Mouse (Mus musculus) embryonic facial prominence, embryonic 14.5 days (tissue): ENCODE data around the gene Vti1a. TPM values are rescaled to one million over a fixed set of nuclear protein-coding genes. Genes with fewer than 3 reads are reported as not detected.

ENCODE experiments used
- ATAC-seq: fragments of 200-750 bp; cut with Nextera tagmentation; 2 replicates; pipeline ENCODE4 v1.8.0; 2017; ENCODE audit warnings: low read depth, moderate number of reproducible peaks, moderate TSS enrichment
- DNase-seq: peaks from one replicate; pipeline ENCODE4 v3.0.0-alpha.2; 2015; ENCODE audit warnings: low spot score
- H3K27ac ChIP-seq: fragments of 300-500 bp; sonication (generic); replicated peaks from 2 replicates; pipeline ENCODE4 v1.5.1; 2014; ENCODE audit warnings: low read depth, mild to moderate bottlenecking, low read length, moderate library complexity
- H3K27me3 ChIP-seq: fragments of 300-500 bp; sonication (generic); replicated peaks from 2 replicates; pipeline ENCODE4 v1.6.1; 2014; ENCODE audit warnings: low read length; ENCODE audit not compliant: control insufficient read depth, insufficient read depth
- H3K36me3 ChIP-seq: fragments of 300-500 bp; sonication (generic); 2 replicates; pipeline ENCODE4 v1.6.1; 2014; ENCODE audit warnings: low read length, mixed read lengths; ENCODE audit not compliant: control insufficient read depth, insufficient read depth
- H3K4me1 ChIP-seq: fragments of 300-500 bp; sonication (generic); 2 replicates; pipeline ENCODE4 v1.6.1; 2014; ENCODE audit warnings: antibody characterized with exemption, low read length; ENCODE audit not compliant: control insufficient read depth, insufficient read depth
- H3K4me2 ChIP-seq: fragments of 300-500 bp; sonication (generic); 2 replicates; pipeline ENCODE4 v1.6.1; 2014; ENCODE audit warnings: low read depth, mild to moderate bottlenecking, low read length, moderate library complexity, mixed read lengths
- H3K4me3 ChIP-seq: fragments of 300-500 bp; sonication (generic); 2 replicates; pipeline ENCODE4 v1.5.1; 2014; ENCODE audit warnings: low read depth, mild to moderate bottlenecking, low read length
- H3K9ac ChIP-seq: fragments of 300-500 bp; sonication (generic); 2 replicates; pipeline ENCODE4 v1.6.1; 2014; ENCODE audit warnings: low read depth, mild to moderate bottlenecking, low read length, moderate library complexity, mixed read lengths
- H3K9me3 ChIP-seq: fragments of 300-500 bp; sonication (generic); 2 replicates; pipeline ENCODE4 v1.6.1; 2016; ENCODE audit warnings: low read length; ENCODE audit not compliant: control insufficient read depth
- WGBS: fragments of 180-500 bp; shearing (Covaris S2); extraction: QIAGEN DNeasy Blood & Tissue Kit; methylation state at CpG from one replicate; pipeline ENCODE4 v1.1.7; 2014; 5-methylcytosine and 5-hydroxymethylcytosine counted together
- polyA plus RNA-seq: library from polyadenylated mRNA; unstranded; fragments of >200 nt; fragmentation: Nextera tagmentation; extraction: Ambion mirVana; gene quantifications from 2 replicates; pipeline ENCODE4 v1.2.1, GENCODE M21; 2014

The Vti1a gene
- polyA plus RNA-seq, 1 experiment from 2014 or later: 17.0 TPM

GRCm38 (mm10) chr19:55616276-55616675 is 300.2 kb downstream of the Vti1a start:
- Histone ChIP-seq H3K9me3 (no peaks in the 10 kb centered on the region), H3K27me3 (no peaks in the 10 kb centered on the region), H3K4me3 (no peak overlapping the region), H3K4me2 (no peak overlapping the region), H3K27ac (no peak overlapping the region), H3K4me1 (peaks cover 13% of the 10 kb centered on the region; the same call in 1 of the 2 replicates), H3K36me3 (no peaks in the 10 kb centered on the region), H3K9ac (no peak overlapping the region)
- DNase-seq (no peak), ATAC-seq (no peak)
- 80% methylated on average over 7 of the region's 7 CpGs for WGBS

DNA sequence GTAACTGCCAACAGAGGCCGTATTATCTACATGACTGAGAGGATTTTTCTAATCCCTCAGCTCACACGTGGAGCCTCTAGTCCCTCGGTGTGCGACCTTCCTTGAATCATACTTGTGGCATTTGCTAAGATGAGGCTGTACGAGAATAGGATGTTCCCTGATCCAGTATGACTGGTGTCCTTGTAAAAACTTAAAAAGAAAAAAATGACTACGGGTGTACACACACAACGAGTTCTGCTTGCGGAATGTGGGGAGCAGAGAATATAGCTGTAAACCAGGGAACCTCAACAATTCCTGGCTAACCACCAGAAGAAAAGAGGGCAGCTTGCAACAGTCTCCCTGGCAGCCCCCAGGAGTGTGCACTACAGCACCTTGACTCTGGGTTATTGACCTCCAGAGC is 300.8 kb downstream of the Vti1a start:
- WGBS: 69% methylated on average over 8 of the region's 8 CpGs
- ATAC-seq: no peak
- no peaks in the 10 kb centered on the region for H3K36me3 ChIP-seq
- H3K27ac ChIP-seq: no peak overlapping the region
- no peak for DNase-seq
- H3K4me3 ChIP-seq: no peak overlapping the region
- H3K9me3 ChIP-seq: no peaks in the 10 kb centered on the region
- no peak overlapping the region for H3K9ac ChIP-seq
- H3K4me2 ChIP-seq: no peak overlapping the region
- H3K4me1 ChIP-seq: peaks cover 13% of the 10 kb centered on the region; the same call in 1 of the 2 replicates
- H3K27me3 ChIP-seq: no peaks in the 10 kb centered on the region

GRCm38 (mm10) chr19:55618546-55618945 is 302.5 kb downstream of the Vti1a start:
- H3K27me3 ChIP-seq: no peaks in the 10 kb centered on the region
- 95% methylated on average over 7 of the region's 7 CpGs for WGBS
- H3K4me2 ChIP-seq: no peak overlapping the region
- DNase-seq (no peak), ATAC-seq (no peak)
- H3K27ac ChIP-seq: no peak overlapping the region
- no peak overlapping the region for H3K9ac ChIP-seq
- peaks cover 13% of the 10 kb centered on the region; the same call in 1 of the 2 replicates for H3K4me1 ChIP-seq
- no peaks in the 10 kb centered on the region for H3K9me3 ChIP-seq
- no peaks in the 10 kb centered on the region for H3K36me3 ChIP-seq
- no peak overlapping the region for H3K4me3 ChIP-seq

DNA sequence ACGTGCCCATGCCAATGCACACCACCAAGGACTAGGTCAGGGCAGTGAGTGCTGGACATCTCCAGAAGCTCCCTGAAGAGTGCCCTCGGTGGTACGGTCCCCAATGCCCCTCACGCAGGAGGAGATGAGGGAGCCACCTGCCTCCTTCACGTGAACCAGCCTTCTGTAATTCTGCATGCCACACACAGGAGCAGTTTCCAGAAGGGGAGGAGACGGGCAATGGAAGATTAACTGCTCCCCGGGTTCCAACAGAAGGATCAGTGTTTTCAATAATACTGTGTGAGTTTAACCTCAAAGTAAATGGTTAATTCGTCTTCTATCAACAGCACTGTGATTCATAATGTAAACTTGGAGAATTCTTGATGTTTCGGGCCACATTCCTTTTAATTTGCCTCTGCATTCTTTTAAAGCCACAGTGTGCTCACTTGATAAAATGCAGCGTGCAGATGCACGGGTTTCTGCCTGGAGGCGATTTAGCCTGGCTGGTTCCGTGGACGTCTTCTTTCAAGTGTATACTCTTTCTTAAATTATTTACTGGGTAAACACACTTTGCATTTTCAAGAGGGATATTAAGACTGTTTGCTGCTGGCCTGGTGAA is 304.4 kb downstream of the Vti1a start:
- H3K9me3 ChIP-seq: no peaks in the 10 kb centered on the region
- no peaks in the 10 kb centered on the region for H3K27me3 ChIP-seq
- H3K27ac ChIP-seq: no peak overlapping the region
- peak; percentile 26; the same call in 1 of the 2 replicates for ATAC-seq
- peaks cover 13% of the 10 kb centered on the region; the same call in 1 of the 2 replicates for H3K4me1 ChIP-seq
- no peak overlapping the region for H3K9ac ChIP-seq
- 20% methylated on average over 14 of the region's 14 CpGs for WGBS
- H3K4me2 ChIP-seq: no peak overlapping the region
- no peak overlapping the region for H3K4me3 ChIP-seq
- no peaks in the 10 kb centered on the region for H3K36me3 ChIP-seq
- peak; percentile 76 for DNase-seq

GRCm38 (mm10) chr19:55621011-55621625 is 305.0 kb downstream of the Vti1a start:
- Histone ChIP-seq H3K9ac (no peak overlapping the region), H3K9me3 (no peaks in the 10 kb centered on the region)
- no peak for ATAC-seq

GRCm38 (mm10) chr19:55622821-55623220 is 306.7 kb downstream of the Vti1a start:
- Histone ChIP-seq H3K4me1 (peaks cover 13% of the 10 kb centered on the region; the same call in 1 of the 2 replicates), H3K4me2 (no peak overlapping the region), H3K27me3 (no peaks in the 10 kb centered on the region), H3K9ac (no peak overlapping the region), H3K36me3 (no peaks in the 10 kb centered on the region), H3K27ac (no peak overlapping the region), H3K9me3 (no peaks in the 10 kb centered on the region), H3K4me3 (no peak overlapping the region)
- ATAC-seq (no peak), DNase-seq (no peak)
- 81% methylated on average over 18 of the region's 18 CpGs for WGBS

More at GRCm38 (mm10) chr19:55621011-55621625, 305.0 kb downstream of the Vti1a start:
- H3K27ac ChIP-seq: 0 out of 2 replicates have a peak overlapping the region, but pooled peaks have one; percentile 17
- DNase-seq: no peak
- no peak overlapping the region for H3K4me3 ChIP-seq
- H3K27me3 ChIP-seq: no peaks in the 10 kb centered on the region
- H3K4me2 ChIP-seq: no peak overlapping the region
- WGBS: 67% methylated on average over 12 of the region's 12 CpGs
- no peaks in the 10 kb centered on the region for H3K36me3 ChIP-seq
- H3K4me1 ChIP-seq: peaks cover 13% of the 10 kb centered on the region; the same call in 1 of the 2 replicates

DNA sequence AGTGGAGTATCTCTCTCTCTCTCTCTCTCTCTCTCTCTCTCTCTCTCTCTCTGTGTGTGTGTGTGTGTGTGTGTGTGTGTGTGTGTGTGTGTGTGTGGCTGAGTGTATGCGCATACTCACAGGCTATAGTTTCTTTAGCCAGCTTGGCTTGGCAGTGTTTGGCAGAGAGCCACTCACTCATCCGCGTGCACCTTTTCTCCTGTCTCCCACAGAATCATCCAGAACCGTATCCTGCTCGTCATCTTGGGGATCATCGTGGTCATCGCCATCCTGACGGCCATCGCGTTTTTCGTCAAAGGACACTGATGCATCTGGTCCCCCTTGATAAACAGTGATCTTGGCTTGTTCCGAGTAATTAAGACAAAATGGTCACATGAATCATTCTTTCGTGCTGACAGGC is 307.5 kb downstream of the Vti1a start:
- Histone ChIP-seq H3K4me1 (peaks cover 13% of the 10 kb centered on the region; the same call in 1 of the 2 replicates), H3K4me2 (no peak overlapping the region), H3K4me3 (no peak overlapping the region), H3K27ac (no peak overlapping the region), H3K9ac (no peak overlapping the region), H3K27me3 (no peaks in the 10 kb centered on the region), H3K9me3 (no peaks in the 10 kb centered on the region), H3K36me3 (no peaks in the 10 kb centered on the region)
- ATAC-seq (no peak), DNase-seq (no peak)
- whole genome bisulfite sequencing: 84% methylated on average over 13 of the region's 13 CpGs

DNA sequence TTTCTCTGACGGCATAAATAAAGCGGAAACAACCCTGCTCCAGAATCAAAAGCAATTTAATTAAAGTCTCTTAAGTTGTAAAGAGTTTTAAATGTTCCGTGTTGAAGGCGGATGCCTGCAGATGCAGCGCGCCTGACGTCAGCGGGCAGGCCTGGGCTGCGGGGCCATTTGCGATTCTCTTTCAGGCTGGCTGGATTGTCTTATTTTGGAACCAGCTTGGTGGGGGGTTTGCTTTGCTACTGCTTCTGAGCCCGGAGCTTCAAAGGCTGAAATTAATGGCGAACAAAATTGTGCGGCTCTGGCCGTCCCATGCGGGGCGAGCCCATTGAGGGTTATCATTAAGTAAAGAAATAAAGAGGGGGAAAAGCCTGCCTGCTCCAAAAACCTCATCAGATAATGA is 310.4 kb downstream of the Vti1a start:
- no peak for DNase-seq
- H3K4me2 ChIP-seq: no peak overlapping the region
- H3K27ac ChIP-seq: no peak overlapping the region
- no peak overlapping the region for H3K9ac ChIP-seq
- H3K36me3 ChIP-seq: no peaks in the 10 kb centered on the region
- ATAC-seq: no peak
- no peaks in the 10 kb centered on the region for H3K4me1 ChIP-seq
- no peak overlapping the region for H3K4me3 ChIP-seq
- no peaks in the 10 kb centered on the region for H3K9me3 ChIP-seq
- no peaks in the 10 kb centered on the region for H3K27me3 ChIP-seq
- 59% methylated on average over 16 of the region's 16 CpGs for WGBS

- Histone ChIP-seq H3K4me3 (no peak overlapping the region), H3K27me3 (no peaks in the 10 kb centered on the region), H3K4me2 (no peak overlapping the region), H3K4me1 (no peaks in the 10 kb centered on the region), H3K9ac (no peak overlapping the region), H3K9me3 (no peaks in the 10 kb centered on the region), H3K36me3 (no peaks in the 10 kb centered on the region), H3K27ac (no peak overlapping the region)
- no peak for DNase-seq
- no peak for ATAC-seq
- WGBS: 70% methylated on average over 12 of the region's 12 CpGs
These were observed 310.9 kb downstream of the Vti1a start for GRCm38 (mm10) chr19:55626952-55627351.
